Mouse (Mus musculus) R1 (cell line): Measurements from ENCODE around the gene Prss44.
"Not testable (repeated sequence)": the region's sequence is repeated elsewhere in the genome, so short reads cannot be mapped to it uniquely, and the experiment has no call there.

Experiments
- DNase-seq: peaks from one replicate; pipeline ENCODE4 v3.0.0-alpha.2; 2018; ENCODE audit warnings: low read depth, low spot score

The Prss44 gene

DNA sequence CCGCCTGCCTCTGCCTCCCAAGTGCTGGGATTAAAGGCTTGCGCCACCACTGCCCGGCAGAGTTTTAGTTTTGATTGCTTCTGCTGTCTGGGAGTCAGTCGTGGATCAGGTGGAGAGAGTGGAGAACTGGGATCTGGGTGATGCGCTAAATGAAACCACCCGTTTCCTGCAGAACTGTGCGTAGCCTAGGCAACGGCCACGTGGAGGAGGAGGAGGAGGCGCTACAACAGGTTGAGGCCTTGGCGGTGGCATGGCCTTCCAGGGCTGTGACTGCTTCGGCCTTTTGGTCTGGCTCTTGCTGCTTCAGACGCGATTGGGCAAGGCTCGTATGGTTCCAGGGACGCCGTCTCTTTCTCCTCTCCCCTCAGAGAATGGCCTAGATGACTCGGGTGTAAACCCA is at the start of gene Prss44:
Prss44 (plus strand) TSS at position 206 of the 400 bp plus-strand sequence.
- peak; percentile 80 for DNase-seq

DNA sequence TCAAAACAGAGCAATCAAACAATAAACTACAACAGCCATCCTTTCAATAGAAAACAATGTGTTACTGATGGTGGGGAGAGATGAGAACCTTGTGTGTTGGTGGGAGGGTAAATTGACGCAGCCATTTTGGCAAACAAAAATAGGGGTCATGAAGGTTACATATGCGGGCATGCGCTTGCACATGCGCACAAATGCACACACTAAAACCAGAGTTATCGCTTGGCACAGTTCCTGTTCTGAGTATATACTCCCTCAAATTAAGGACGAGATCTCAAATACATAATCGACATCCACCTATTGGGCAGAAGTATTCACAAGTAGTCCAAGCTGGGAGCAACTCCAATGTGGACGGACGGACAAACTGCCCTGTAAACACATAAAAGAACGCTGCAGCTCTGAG is 41.5 kb upstream of the Prss44 start:
- no peak for DNase-seq

DNA sequence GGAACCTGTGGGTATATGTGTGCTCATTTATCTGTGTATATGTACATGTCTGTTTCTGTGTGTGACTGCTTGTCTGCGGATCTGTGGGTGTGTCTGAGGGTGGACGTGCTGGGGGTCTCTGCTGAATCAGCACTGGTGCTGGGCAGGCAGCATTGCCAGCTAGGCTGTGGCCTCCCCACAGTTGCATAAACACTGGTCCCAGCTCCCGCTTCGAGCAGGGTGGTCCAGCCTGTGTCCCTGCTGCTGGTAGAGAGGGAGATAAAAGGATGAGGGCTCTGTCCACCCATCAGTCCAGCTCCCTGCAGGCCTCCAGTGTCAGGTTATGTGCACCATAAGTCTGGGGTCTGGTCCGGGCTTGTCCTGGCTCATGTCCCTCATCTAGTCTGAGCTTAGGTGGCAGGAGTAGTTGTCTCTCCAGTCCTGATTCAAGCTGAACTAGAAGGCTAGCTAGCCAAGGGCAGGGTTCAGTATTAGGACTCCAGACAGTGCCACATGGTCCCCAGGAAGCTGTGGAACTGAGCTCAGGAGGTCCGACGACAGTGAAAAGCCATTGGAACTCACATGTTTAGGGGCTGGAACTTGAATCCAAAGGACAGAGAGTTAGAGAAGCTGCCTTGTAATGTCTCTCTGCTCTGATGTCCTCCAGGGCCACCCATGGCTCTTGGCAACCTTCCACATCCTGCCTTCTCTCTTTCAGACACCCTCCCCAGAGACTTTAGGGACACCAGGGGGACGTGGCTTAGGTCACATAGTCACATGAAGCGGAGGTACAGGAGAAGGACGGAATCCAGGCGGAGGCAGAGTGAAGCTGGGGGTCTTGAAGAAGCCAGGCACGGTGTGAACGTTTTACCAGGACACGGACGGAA is 39.2 kb upstream of the Prss44 start:
- DNase-seq = no peak

DNA sequence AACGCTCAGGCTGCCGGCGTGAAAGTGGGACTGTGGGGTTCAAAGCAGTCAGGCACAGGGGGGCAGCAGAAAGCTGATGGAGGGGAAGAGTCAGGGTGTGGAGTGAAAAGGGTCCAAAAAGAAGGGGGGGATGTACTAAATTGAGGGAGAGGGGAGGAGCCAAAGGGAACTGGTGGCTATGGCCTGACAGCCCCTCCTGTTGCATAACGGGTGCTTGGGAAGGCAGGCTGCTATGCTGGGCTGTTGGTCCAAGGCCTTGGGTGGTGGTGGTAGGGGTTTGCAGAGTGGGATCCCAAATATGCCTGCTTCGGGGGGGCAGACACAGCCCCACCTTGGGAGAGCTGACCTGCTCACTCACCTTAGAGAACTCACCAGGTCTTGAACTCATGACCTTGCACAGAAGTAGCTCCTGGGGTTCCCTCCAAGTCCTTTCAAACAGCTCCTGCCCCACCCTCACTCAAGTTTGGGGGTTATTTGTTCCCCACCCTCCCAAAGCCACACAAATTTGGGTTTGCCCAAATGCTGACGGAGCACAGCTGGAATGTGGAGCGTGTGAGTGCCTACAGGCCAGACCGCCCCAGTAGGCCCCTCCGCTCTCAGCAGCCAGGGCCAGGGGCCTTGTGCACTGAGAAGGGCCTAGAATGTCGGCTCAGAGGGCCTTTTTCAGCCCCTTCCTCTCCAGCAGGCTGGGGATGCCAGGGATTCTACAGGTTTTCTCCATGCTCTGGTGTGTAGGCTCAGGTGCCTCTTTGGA is 38.3 kb upstream of the Prss44 start:
- DNase-seq = no peak

DNA sequence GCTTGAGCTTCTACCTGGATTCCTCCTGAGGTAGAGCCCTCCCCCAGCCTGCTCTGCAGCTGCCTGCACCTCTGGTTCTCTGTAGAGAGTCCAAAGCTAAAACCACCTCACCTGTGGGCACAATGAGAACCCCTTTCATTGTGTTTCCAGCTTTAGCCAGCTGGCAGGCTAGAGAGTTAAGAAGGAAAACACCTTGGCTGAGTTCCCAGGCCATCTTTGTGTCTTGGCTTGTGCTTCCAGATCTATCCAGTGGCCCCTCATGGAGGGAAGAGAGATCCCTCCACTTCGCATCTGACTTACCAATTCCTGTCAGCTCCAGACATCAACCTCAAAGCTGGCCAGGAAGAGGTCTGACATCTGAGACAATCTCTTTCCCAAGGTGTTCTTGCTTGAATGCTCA is 35.7 kb upstream of the Prss44 start:
- no peak for DNase-seq

DNA sequence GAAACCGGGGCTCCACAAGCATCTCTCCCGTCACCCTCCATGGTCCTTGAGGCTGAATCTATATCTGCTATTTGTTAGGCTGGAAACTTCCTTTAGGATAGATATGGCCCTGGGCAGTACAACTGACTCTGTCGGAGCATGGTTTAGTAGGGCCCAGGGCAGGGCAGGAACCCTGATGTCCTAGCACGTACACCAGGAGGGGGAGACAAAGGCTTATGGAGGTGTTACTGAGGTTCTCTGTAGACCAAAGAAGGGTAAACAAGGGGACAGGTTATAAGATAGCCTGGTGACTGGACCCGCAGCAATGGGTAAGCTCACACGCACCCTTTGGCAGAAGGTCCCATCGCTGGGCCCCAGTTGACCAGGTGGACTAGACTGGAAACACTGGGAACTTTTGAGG is 35.2 kb upstream of the Prss44 start:
- no peak for DNase-seq

DNA sequence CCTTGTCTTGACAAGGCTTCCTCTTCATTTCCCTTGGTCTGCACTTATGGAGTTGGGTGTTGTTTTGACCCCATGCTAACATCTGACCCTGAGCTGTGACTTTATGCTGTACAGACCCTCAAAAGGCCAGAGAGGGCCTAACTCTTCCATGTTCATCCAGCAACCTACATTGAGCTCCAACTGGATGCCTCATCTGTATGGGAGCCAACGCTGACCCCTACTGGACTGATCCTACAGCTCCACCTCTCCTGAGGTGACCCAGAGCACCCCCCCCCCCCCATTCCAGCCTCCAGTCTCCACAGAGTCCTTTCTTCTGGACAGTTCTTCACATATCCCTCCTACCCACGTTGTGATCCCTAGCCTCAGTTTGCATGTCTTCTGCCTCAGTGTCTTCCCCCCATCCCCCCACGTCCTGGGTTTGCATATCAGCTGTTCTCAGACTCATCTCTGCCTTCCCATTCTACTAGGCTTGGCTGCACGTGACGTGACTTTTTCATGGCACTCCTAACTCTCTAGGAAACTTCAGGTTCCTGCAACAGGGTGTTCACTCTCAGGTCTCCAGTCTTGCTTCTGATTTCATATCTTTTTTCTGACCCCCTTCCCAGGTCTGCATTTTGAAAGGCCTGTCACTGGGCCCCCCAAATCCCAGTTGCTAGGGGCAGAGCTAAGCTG is 34.4 kb upstream of the Prss44 start:
- no peak for DNase-seq

DNA sequence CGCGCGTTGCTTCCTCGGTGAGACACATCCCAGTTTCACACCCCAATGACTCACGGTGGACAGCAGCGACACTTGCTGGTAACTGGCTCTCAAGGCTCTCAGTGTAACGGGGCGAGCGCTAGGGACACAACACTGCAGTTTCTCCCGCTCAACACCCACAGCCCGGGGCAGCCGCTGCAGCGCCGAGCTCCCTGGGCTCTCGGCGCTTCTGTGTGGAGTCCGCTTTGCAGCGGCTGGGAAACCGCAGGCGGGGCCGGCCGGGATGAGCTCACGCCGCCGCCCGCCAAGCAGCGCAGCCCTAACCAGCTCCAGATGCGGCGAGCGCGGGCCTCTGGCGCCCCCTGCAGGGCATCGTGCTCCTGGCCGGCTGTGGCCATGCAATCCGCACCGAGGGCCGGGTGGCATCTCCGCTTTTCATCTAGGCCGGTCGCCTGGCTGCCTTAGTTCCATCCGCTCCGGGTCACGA is 32.5 kb upstream of the Prss44 start:
- peak; percentile 84 for DNase-seq

DNA sequence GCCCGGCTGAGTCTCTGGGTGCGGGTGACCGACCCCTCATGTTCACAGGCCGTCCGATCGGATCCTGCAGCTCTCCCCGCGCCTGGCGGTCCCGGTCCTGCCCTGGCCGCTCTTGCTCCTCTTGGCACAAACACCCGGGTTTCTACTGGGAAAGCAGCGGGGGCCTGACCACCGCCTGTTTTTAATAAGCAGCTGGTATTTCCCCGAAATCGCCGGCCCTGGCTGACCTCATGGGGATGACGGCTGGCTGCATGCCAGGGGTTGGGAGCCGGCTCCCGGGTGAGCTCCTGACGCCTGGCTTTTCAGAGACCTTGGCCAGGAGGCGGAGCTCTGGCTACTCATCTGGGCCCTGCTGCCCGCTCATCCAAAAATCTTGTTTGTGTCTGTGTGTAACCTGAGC is 32.1 kb upstream of the Prss44 start:
- DNase-seq = peak; percentile 52

DNA sequence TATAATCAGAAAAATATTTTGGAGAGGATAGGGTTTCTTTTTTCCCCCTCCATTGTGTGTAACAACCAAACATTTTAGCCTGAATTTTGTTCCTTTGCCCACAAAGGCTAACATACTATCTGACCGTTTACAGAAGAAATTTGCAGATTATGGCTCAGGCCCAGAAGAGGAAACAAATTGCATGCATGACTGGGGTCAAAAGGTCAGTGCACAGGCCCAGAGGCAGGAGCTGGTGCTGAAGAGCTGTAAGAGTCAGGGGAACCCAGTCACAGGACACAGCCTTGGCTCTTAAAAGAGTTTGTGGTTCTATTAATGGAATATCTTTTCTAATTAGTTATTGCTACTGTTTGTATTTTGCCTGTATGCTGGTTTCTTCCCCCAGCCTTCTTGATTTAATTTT is 30.2 kb upstream of the Prss44 start:
- no peak for DNase-seq

DNA sequence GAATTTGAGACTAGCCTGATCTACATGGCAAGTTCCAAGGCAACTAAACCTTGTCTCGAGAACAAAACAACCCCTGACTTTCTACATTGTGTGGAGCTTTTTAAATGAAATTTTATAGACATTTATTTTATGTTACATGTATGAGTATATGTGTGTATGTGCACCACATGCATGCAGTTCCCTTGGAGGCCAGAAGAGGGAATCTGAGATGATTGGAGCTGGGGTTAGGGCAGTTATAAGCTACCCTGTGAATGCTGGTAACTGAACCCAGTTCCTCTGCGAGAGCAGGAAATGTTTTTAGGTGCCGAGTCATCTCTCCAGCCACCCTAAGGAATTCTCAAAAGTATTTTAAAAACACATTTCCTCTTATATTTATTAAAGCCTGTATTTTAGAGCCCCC is 25.6 kb upstream of the Prss44 start:
- peak; percentile 56 for DNase-seq

DNA sequence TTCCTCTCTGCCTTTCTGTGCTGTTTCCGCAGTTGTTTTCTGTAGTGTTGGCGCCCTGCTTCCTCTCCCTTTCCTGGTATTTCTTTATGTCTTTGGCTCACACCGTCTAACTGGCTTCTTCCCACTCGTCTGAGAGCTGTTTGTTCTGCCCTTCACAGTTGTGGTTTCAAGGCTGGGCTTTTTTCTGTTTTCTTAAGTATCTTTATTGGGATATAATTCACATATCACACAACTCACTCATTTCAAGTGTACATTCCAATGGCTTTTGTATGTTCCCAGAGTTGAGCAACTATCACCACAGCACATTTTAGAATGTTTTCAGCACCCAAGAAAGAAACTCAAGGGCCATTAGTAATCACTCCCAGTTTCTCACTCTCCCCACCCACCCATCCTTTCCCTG is 23.3 kb upstream of the Prss44 start:
- DNase-seq = no peak

DNA sequence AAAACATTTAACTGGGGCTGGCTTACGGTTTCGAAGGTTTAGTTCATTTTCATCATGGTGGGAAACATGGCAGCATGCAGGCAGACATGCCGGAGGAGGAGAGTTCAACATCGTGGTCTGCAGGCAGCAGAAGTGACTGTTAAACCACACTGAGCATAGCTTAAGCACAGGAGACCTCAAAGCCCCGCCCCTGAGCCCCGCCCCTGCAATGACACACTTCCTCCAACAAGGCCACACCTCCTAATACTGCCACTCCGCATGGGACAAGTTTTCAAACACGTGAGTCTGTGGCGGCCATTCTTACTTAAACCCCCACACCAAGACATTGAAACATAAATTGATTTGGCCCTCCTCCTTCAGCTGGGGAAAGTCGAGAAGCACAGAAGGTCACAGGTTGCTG is 16.8 kb upstream of the Prss44 start:
- peak; percentile 90 for DNase-seq

DNA sequence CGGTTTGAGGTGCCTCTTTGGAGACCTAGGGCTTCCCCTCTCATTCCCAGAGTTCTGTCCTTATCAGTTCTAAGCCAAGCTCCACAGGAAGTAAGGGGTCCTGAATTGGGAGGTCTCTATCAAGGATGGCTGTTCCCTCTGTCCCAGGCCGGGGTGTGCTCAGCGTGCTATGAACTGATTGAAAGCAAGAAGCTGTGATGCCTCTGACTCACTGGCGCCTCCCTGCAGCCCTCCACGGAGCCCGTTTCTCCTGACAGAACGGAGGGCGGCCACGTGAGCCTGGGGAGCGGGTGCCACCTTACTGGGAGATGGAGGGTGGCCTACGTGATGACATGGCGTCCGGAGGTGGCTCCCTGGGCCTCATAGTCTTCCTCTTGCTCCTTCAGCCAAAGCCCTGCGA is 15.9 kb upstream of the Prss44 start, which contains the start of gene Prss42:
Prss42 (plus strand) TSS at position 301 of the 400 bp plus-strand sequence.
- peak; percentile 25 for DNase-seq

DNA sequence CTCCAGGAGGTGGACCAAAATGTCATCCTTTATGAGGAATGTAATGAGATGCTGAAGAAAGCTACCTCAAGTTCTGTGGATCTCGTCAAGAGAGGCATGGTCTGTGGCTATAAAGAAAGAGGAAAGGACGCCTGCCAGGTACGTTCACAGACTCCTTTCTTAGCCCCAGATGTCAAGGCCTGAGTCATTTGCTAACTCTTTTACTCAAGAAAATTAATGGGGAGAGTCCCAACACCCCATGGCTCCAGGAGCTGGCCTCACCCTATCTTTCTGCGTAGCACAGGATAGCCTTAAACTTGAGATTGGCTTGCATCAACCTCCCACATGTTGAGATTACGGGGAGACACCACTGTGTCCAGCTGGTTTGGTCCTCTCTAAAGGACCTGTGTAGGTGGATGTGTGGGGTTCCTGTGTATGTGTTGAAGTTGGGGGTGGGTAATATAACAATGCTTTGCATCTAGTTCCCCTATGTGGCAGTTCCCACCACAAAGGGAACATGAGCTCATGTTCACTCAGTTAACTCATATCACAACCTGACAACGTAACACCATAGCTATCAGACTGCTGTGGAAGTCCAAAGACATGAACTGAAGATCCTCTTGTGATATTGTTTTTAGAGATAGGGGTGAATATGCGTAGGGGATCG is 12.8 kb upstream of the Prss44 start:
- no peak for DNase-seq

DNA sequence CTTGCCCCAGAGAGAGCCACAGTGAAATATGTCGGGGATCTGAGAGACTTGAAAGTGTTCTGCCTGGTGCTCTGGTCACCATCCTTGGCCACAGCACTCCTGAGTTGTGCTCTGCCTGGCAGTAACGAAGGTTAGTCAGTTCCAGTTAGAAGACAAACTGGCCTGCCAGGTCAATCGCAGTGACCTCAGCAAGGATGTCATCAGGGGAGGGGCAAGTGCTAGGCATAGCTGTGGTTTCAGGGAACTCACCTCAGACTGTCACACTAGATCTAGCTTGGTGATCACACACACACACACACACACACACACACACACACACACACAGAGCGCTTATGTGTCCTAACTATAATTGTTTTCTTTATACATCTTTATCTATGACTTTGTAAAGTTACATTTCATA is 10.5 kb upstream of the Prss44 start:
- no peak for DNase-seq

DNA sequence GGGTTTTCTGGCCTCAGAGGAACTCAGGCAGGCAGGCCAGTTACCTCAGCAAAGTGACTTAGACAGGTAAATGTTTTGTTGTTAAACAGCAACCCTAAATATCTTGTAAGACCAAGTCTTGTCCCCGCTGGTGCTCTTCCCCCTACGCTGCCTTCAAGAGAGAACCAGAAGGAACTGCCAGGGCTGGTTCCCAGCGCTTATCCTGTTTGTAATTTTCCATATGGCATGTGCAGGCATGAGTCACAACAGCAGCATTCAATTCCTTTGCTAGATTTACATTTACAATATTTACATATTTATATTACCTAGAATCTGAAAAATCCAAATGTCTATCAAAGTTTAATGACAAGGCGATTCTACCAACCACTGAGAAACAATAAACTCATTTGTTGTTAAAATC is 3.7 kb upstream of the Prss44 start:
- DNase-seq = no peak

DNA sequence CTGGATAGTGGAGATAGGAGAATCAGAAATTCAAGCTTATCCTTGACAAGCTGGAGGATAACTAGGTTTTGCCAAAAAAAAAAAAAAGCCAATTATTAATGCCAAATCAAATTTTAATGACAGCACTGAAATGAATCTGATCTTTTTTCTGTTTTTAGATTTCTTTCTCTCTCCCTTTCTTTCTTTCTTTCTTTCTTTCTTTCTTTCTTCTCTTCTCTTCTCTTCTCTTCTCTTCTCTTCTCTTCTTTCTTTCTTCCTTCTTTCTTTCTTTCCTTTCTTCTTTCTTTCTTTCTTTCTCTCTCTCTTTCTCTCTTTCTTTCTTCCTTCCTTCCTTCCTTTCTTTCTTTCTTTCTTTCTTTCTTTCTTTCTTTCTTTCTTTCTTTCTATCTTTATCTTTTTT is 6.8 kb downstream of the Prss44 start:
- not testable (repeated sequence) for DNase-seq

DNA sequence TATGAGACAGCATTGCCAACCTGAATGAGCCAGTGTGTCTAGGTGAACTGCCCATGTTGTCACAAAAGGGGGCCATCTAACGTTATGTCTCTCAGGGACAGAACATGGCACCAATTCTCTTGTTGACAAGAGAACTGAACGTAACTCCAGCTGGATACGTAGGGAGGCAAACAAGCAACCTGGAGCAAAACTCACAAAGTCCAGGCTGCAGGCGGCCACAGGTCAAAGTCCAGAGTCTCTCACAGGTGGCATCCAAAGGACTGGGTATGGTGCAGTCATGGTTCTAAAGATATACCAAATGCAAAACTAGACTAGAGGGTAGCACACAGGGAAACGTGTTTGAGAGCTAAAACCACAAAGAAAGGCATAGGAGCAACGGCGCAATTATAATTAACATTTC is 7.6 kb downstream of the Prss44 start:
- DNase-seq = no peak

DNA sequence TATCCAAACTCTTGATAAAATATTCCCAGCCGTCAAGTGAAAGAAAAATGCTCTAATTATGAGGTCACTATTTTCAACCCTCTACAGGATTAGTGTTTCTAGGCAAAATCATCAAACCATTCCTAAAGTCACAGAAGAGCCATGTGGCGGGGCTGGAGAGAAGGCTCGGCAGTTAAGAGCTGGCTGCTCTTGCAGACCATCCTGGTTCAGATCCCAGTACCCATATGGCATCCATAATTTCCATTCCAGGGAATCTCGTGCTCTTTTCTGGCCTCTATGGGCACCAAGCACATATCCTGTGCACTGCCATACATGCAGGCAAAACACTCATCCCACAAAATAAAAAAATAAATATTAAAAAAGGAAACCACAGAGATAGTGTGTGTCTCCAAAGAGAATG is 11.6 kb downstream of the Prss44 start:
- DNase-seq = no peak

DNA sequence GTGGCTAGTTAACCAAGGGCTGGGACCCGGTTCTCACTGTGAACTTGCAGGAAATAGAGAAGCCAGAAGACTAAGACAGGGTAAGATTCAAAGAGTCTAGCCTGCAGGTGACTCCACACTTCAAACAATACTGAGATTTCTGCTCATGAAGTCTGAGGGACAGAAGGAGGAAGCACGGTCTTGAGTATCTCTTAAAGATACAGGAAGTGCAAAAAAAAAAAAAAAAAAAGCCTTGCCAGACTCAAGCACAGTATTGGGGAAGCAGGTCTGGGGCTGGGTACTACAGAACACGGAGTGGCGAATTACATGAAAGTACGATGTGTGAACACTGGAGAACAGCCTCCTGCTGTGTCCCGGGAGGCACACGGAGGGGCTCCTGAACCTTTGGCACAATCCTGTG is 12.0 kb downstream of the Prss44 start:
- DNase-seq = no peak

DNA sequence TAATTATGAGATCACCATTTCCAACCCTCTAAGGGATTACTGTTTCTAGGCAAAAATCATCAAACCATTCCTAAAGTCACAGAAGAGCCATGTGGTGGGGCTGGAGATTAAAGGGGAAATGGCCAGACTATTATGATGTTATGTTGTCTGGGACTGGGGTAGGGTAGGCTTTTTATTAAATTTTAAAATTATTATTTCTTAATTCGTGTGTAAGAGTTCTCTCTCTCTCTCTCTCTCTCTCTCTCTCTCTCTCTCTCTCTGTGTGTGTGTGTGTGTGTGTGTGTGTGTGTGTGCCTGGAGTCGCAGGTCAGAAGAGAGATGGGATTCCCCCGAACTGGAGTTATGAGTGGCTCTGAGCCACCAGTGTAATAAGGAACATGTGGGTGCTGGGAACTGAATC is 12.6 kb downstream of the Prss44 start, which contains the start of gene Prss43:
Prss43 (plus strand) TSS at position 301 of the 400 bp plus-strand sequence.
- no peak for DNase-seq
